Mouse (Mus musculus) heart, postnatal 0 days (tissue): ENCODE measurements around the gene Gm10563.

Experiments
- CTCF ChIP-seq: IDR thresholded peaks from 2 replicates; pipeline ENCODE4 v1.5.1; 2016; ENCODE audit warnings: antibody characterized with exemption, control low read depth, low read depth
- EP300 ChIP-seq: IDR thresholded peaks from 2 replicates; pipeline ENCODE4 v1.6.1; 2016; ENCODE audit warnings: antibody characterized with exemption, low read depth

DNA sequence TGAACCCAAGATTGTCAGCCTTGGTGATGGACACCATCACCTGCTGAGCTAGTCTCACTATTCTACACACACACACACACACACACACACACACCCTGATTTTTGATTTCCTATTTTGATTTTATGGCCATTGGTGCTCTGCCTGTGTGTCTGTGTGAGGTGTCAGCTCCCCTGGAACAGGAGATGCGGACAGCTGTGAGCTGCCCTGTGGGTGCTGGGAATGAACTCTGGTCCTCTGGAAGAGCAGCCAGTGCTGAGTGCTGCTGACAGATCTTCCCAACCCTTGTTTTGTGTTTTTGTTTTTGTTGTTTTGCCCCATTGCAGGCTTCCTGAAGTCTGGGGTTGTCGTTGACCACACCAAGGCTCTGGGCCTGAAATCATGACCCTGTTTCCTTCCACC is 72.1 kb downstream of the Gm10563 start:
- no peak for TF ChIP-seq CTCF
- TF ChIP-seq EP300: no peak
